Mouse (Mus musculus): Measurements from ENCODE around the gene Mettl24. TPM values are rescaled to one million over a fixed set of nuclear protein-coding genes. Genes with fewer than 3 reads are reported as not detected.

The Mettl24 gene
- total and polyA plus RNA-seq, 2 experiments from 2014 or later = 2.9 to 4.7 TPM

DNA sequence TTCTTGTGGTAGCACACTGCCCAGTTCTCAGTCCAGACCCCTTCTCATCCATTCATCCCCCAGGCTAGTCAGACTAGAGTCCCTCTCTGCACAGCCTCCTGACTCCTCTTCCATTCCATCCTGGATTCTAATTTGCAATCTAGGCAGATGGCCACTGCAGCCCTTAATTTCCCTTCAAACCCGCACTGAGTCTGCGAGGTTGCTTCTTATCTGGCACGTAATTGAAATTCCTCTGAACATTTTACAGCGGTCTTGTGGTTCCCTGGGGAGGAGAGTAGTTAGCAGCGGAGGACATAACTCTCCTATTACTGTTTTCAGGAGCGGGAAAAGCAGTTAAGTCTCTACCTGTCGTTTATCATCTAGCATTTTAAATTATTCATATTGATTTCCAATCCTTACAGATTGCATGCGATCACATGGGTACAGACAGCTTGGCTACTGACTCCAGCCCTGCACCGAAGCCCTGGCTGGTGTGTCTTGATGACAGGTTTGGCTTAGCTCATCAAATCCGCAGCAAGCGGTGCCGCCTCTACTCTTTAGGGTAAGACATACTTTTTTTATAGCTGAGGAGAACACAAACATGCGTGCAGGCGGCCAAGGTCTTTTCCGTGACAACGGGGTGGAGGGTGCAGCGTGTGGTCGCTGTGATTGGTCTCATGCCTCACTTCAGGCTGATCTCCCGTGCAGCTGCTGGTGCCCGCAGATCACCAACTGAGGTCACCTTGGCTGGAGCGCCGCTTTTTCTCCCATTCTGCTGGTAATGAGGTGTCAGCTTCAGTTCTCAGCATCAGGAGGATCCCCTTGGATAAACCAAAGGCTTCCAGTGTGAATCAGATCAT, 54.4 kb downstream of the Mettl24 start:
- Histone ChIP-seq H3K9ac (replicated peaks; ENCODE audit: low read depth, low read length) (no peak overlapping the region), H3K4me3 (ENCODE audit: low read depth, low read length) (peak overlapping the region; percentile 36), H3K4me2 (ENCODE audit: low read depth, low read length) (peak overlapping the region; percentile 55), H3K27me3 (ENCODE audit: control insufficient read depth, insufficient read depth, low read length) (no peaks in the 10 kb centered on the region), H3K9me3 (replicated peaks; ENCODE audit: control insufficient read depth, low read length) (no peaks in the 10 kb centered on the region), H3K27ac (ENCODE audit: low read depth) (peak overlapping the region; percentile 3; the same call in 1 of the 2 replicates), H3K4me1 (ENCODE audit: control insufficient read depth, insufficient read depth) (no peaks in the 10 kb centered on the region), H3K36me3 (replicated peaks; ENCODE audit: control insufficient read depth, insufficient read depth, low read length) (no peaks in the 10 kb centered on the region)
- WGBS = 20% methylated on average over 22 of the region's 22 CpGs
- peak; percentile 39 for ATAC-seq (ENCODE audit: insufficient read depth, low read depth)
- no peak for TF ChIP-seq EP300 (IDR thresholded peaks at IDR 0.05; ENCODE audit: low read depth)
- no peak for TF ChIP-seq CTCF (IDR thresholded peaks at IDR 0.05; ENCODE audit: low read depth)
- peak; percentile 47 for DNase-seq (ENCODE audit: low spot score)

DNA sequence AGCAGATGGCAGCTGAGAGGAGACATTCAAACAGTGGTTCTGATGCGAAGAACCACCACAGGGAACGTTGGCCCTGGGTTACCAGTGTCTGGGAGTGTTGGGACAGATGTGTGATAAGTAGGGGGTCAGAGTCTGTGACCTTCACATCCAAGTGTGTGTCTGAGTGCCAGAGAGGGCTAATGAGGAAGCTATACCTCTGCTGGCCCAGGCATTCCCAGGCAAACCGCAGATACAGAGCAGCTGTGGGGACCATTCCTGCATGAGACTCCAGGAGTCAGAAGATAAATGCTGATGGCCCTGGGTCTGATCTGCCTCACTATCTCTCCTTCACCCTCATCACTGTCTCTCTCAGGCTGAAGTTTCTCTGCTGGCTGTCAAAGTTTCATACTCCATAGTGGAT, 57.6 kb downstream of the Mettl24 start:
- ATAC-seq (ENCODE audit: insufficient read depth, low read depth) (no peak), DNase-seq (ENCODE audit: low spot score) (no peak)
- Histone ChIP-seq H3K9me3 (replicated peaks; ENCODE audit: control insufficient read depth, low read length) (no peaks in the 10 kb centered on the region), H3K27me3 (ENCODE audit: control insufficient read depth, insufficient read depth, low read length) (no peaks in the 10 kb centered on the region), H3K4me1 (ENCODE audit: control insufficient read depth, insufficient read depth) (0 out of 2 replicates have a peak, but pooled peaks cover 6% of the 10 kb centered on the region), H3K4me3 (ENCODE audit: low read depth, low read length) (no peak overlapping the region), H3K9ac (replicated peaks; ENCODE audit: low read depth, low read length) (no peak overlapping the region), H3K27ac (ENCODE audit: low read depth) (no peak overlapping the region), H3K36me3 (replicated peaks; ENCODE audit: control insufficient read depth, insufficient read depth, low read length) (no peaks in the 10 kb centered on the region), H3K4me2 (ENCODE audit: low read depth, low read length) (no peak overlapping the region)
- WGBS = 31% methylated on average over 3 of the region's 3 CpGs
- no peak for TF ChIP-seq EP300 (IDR thresholded peaks at IDR 0.05; ENCODE audit: low read depth)
- TF ChIP-seq CTCF (IDR thresholded peaks at IDR 0.05; ENCODE audit: low read depth) = no peak

DNA sequence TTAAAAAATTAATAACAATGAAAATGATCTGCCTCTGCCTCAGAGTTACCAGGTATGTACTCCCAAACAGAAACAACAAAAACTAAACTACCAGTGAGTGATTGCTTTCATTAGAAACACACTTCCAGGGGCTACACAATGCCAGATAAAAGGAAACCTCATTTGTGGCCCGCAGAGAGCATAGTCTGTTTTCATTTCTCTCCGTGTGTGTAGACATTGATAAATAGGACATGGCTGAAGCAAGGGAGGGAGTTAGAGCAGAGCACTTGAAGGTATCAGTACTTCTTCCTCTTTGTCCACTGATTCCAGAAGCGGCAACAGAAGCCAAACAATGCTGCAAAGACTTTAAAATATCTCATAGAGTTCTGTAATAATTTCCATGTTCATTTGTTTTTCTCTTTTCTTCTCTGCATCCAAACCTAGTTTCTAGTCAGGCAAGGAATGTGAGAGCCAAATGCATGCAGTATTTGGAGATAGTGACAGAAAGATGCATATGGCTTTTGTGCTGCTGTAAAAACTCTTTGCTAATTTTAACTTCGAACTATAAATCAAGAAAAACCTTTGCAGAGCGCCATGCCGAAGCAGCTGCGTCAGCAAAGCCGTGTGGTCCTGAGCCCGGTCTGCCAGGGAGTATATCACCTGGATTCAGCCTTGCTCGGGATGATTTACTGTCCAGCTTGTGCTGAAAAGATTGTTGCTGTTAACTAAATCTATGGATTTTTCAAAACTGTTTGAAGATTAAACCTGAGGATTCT, 67.4 kb downstream of the Mettl24 start:
- no peaks in the 10 kb centered on the region for H3K36me3 ChIP-seq (replicated peaks; ENCODE audit: control insufficient read depth, insufficient read depth, low read length)
- no peak for ATAC-seq (ENCODE audit: insufficient read depth, low read depth)
- no peaks in the 10 kb centered on the region for H3K27me3 ChIP-seq (ENCODE audit: control insufficient read depth, insufficient read depth, low read length)
- DNase-seq (ENCODE audit: low spot score) = no peak
- no peaks in the 10 kb centered on the region for H3K4me1 ChIP-seq (ENCODE audit: control insufficient read depth, insufficient read depth)
- no peak overlapping the region for H3K4me2 ChIP-seq (ENCODE audit: low read depth, low read length)
- H3K4me3 ChIP-seq (ENCODE audit: low read depth, low read length) = no peak overlapping the region
- no peak overlapping the region for H3K9ac ChIP-seq (replicated peaks; ENCODE audit: low read depth, low read length)
- no peaks in the 10 kb centered on the region for H3K9me3 ChIP-seq (replicated peaks; ENCODE audit: control insufficient read depth, low read length)
- WGBS = 37% methylated on average over 10 of the region's 10 CpGs
- H3K27ac ChIP-seq (ENCODE audit: low read depth) = no peak overlapping the region
- no peak for TF ChIP-seq EP300 (IDR thresholded peaks at IDR 0.05; ENCODE audit: low read depth)
- no peak for TF ChIP-seq CTCF (IDR thresholded peaks at IDR 0.05; ENCODE audit: low read depth)

GRCm38 (mm10) chr10:40751157-40751556, 68.1 kb downstream of the Mettl24 start:
- Histone ChIP-seq H3K9ac (replicated peaks; ENCODE audit: low read depth, low read length) (no peak overlapping the region), H3K36me3 (replicated peaks; ENCODE audit: control insufficient read depth, insufficient read depth, low read length) (no peaks in the 10 kb centered on the region), H3K4me2 (ENCODE audit: low read depth, low read length) (no peak overlapping the region), H3K9me3 (replicated peaks; ENCODE audit: control insufficient read depth, low read length) (no peaks in the 10 kb centered on the region), H3K27ac (ENCODE audit: low read depth) (no peak overlapping the region), H3K4me3 (ENCODE audit: low read depth, low read length) (no peak overlapping the region), H3K27me3 (ENCODE audit: control insufficient read depth, insufficient read depth, low read length) (no peaks in the 10 kb centered on the region), H3K4me1 (ENCODE audit: control insufficient read depth, insufficient read depth) (no peaks in the 10 kb centered on the region)
- TF ChIP-seq CTCF (IDR thresholded peaks at IDR 0.05; ENCODE audit: low read depth) = no peak
- TF ChIP-seq EP300 (IDR thresholded peaks at IDR 0.05; ENCODE audit: low read depth) = no peak
- DNase-seq (ENCODE audit: low spot score) = no peak
- 81% methylated on average over 13 of the region's 13 CpGs for WGBS
- ATAC-seq (ENCODE audit: insufficient read depth, low read depth) = no peak

- Histone ChIP-seq H3K27me3 (ENCODE audit: control insufficient read depth, insufficient read depth, low read length) (no peaks in the 10 kb centered on the region), H3K4me3 (ENCODE audit: low read depth, low read length) (no peak overlapping the region)
Measured at GRCm38 (mm10) chr10:40753036-40753435, 70.0 kb downstream of the Mettl24 start.

More at GRCm38 (mm10) chr10:40753036-40753435, 70.0 kb downstream of the Mettl24 start:
- H3K27ac ChIP-seq (ENCODE audit: low read depth) = no peak overlapping the region
- DNase-seq (ENCODE audit: low spot score) (no peak), ATAC-seq (ENCODE audit: insufficient read depth, low read depth) (no peak)
- no peak overlapping the region for H3K9ac ChIP-seq (replicated peaks; ENCODE audit: low read depth, low read length)
- no peak overlapping the region for H3K4me2 ChIP-seq (ENCODE audit: low read depth, low read length)
- TF ChIP-seq CTCF (IDR thresholded peaks at IDR 0.05; ENCODE audit: low read depth) (no peak), EP300 (IDR thresholded peaks at IDR 0.05; ENCODE audit: low read depth) (no peak)
- H3K9me3 ChIP-seq (replicated peaks; ENCODE audit: control insufficient read depth, low read length) = no peaks in the 10 kb centered on the region
- 76% methylated on average over 3 of the region's 3 CpGs for WGBS
- H3K4me1 ChIP-seq (ENCODE audit: control insufficient read depth, insufficient read depth) = no peaks in the 10 kb centered on the region
- H3K36me3 ChIP-seq (replicated peaks; ENCODE audit: control insufficient read depth, insufficient read depth, low read length) = no peaks in the 10 kb centered on the region

Data from heart, postnatal 0 days (tissue).